Mouse (Mus musculus) brain, embryonic 14.5 days (tissue): ENCODE measurements around the gene Pih1d1.

Experiments used
- CTCF ChIP-seq: fragments of 200-500 bp; IDR thresholded peaks from 2 replicates; pipeline ENCODE4 v1.5.1; 2012; ENCODE audit warnings: inconsistent platforms, mild to moderate bottlenecking, moderate library complexity, borderline replicate concordance; ENCODE audit not compliant: insufficient read depth, insufficient read length; ENCODE audit errors: extremely low read depth
- POLR2A ChIP-seq: fragments of 200-500 bp; IDR thresholded peaks from 2 replicates; pipeline ENCODE4 v1.6.1; 2012; ENCODE audit warnings: mild to moderate bottlenecking, inconsistent platforms, borderline replicate concordance; ENCODE audit not compliant: poor library complexity, insufficient read depth, insufficient read length, severe bottlenecking; ENCODE audit errors: extremely low read depth

DNA sequence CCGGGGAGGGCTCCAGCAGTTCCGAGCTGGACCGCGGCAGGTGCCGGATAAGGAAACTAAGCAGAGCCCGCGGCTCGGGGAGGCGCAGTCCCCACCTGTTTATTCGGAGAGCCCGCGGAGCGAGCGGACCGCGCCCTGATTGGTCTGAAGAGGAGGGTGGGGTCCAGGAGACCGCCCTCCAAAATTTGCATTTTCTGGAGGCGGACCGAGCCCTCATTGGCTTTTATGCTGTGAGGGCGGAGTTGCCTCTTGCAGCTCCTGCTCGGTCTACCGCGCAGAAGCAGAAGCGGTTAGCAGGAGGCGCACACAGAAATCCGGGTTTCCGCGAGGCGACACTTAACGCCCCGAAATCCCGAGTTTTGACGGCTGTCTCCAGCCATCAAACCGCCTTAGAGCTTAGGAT lies 28.1 kb downstream of the Pih1d1 start:
- TF ChIP-seq CTCF (no peak), POLR2A (no peak)
